Mouse (Mus musculus) spleen, adult 12 weeks (tissue): Measurements from ENCODE around the gene Dnajb6.

ENCODE experiments used
- DNase-seq: peaks from one replicate; pipeline ENCODE4 v3.0.0; 2022; ENCODE audit warnings: low spot score

Gene Dnajb6

DNA sequence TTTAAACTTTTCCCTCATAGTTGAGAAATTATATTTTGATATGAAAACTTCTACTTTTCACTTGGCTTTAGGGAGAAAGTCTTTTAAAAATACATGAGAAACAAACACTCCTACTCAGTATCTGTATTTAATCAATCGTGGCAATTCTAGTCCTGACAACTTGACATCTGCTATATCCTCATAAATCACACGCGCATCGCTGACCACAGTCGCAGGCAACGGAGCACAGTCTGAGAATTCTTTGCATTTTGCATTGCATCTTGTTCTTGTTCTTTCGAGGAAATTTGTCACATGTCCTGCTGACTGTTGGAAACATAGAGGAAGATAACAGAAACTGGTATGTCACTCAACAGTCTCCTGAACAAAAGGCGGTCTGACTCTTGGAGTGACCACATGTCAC, 116.9 kb downstream of the Dnajb6 start:
- no peak for DNase-seq

DNA sequence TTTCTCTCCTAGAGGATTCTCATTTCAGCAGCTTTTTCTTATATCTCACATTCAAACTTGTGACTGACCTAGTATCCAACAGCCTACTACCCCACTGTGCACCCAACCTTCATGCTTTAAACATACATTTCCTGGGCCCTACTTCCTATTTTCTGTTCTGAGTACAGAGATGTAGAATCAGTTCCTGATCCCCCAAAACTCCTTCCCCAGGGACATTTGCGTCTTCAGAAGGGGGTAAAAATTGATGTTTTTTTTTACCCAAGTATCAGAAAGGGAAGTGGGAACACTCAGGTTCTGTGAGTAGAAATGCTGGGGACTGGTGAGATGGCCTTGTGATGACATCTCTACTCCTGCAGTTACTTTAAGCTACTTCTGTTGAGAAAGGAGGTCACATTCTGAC, 117.5 kb downstream of the Dnajb6 start:
- no peak for DNase-seq

DNA sequence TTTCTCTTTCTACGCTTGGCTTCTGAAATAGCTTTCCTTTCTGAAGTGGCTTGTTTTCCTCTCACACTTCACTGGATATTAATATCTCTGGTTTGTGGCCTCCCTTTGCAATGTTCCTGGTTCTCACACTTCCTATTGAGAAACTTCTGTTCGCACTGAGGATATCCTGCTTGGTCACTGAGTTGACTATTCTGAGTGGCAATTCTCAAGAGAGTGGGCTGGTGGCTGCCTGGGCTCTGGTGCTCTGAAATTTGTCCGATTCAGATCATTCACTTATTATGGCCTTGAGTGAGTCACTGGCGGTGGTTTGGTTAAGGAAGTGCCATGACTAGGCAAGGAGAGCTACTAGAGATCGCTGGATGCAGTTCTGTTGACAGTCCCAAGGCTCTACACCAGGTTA, 118.9 kb downstream of the Dnajb6 start:
- no peak for DNase-seq

DNA sequence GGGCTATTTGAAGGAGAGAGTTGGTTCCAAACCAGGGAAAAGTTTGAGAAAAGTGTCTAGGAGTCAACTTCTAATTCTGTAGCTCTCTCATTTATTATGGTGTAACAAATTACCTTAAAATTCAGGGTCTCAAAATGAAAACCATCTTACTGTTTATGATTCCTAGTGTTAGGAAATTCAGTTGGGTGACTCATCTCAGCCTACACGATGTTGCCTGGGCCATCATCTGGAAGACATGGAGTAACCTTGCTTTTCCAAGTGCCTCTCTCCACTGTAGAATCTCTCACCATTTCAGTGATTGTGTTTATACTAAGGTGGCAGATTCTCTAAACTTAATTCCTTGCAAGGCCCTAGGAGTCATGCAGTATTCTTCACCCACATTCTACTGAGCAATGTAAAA, 119.5 kb downstream of the Dnajb6 start:
- no peak for DNase-seq

DNA sequence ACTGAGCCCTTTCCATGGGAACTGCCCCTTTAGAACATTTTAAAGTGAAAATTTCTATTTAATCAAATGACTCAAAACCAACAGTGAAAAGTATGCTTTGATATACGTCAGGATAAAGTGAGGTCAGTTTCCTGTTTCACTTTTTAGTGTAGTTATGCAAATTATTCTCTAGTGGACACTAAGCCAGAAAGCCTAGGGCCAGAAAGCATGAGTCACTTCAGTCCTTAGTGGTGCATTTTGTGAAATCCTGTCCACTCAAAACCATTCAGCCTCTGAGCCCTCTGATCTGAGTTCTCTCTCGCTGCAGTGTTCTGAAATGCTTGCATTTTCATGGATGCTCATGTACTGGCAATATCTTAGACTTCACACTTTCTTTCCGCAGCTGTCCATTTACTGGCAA, 126.0 kb downstream of the Dnajb6 start:
- no peak for DNase-seq

DNA sequence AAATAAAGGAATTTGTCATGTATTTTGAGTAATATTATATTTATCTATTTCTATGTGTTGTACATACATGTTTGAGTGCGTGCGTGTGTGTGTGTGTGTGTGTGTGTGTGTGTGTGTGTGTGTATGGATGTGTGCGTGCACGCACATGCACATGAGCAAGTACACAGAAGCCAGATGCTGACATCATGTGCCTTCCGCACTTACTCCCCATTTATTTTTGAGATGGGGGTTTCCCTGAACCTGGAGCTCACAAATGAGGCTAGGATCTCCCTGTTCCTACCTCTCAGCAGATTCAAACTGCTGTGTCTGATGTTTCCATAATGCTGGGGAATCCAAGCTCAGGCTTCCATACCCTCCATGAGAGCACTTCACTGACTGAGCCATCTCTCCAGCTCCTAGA, 126.9 kb downstream of the Dnajb6 start:
- DNase-seq: no peak

DNA sequence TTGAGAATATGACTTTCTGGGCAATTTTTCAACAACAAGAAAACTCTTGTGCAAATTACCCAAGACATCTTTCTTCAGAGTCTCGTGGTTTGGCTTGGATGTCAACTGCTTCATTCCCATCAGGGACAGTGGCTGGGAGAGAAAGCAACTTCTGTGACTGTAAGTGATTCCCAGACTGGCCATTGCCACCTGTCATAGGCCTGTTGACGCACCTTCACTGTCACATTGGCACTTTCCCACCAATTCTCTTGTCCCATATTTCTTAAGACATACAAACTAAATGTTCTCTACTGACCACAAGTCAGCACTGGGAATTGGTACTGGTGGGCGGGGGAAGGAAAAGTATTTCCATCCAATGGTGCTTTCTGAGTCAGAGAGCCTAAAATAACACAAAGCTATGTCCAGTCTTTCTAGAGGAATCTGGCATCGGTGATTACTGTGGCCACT, 128.8 kb downstream of the Dnajb6 start:
- no peak for DNase-seq

DNA sequence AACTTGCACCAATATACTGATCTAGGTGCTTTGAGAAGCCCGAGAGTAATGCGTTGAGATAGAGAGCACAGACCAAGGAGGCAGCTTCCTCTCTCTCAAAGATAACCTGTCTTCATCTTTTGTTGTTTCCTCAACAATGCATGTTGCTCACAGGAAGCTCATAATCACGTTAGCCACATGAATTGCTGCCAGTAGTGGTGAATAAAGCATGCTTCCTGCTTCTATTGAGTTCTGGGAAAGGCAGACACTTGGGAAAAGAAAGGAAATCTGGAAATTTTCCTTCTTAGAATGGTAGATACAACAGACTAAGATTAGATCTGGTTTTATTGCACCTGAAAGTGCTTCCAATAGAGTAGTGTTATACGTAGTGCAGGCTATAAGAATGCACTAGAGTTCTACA, 129.5 kb downstream of the Dnajb6 start:
- DNase-seq: no peak
